Mouse (Mus musculus) E14TG2a.4 (cell line): Measurements from ENCODE around the gene Tmco4.

ENCODE experiments used
- H3K27me3 ChIP-seq: 2 replicates; pipeline ENCODE4 v1.6.1; 2014; ENCODE audit warnings: low read length, control low read depth; ENCODE audit not compliant: insufficient read depth
- H3K36me3 ChIP-seq: 2 replicates; pipeline ENCODE4 v1.6.1; 2014; ENCODE audit warnings: low read length, control low read depth; ENCODE audit not compliant: insufficient read depth
- H3K4me1 ChIP-seq: replicated peaks from 2 replicates; pipeline ENCODE4 v1.6.1; 2014; ENCODE audit warnings: low read depth, low read length, control low read depth
- H3K4me3 ChIP-seq: replicated peaks from 2 replicates; pipeline ENCODE4 v1.5.1; 2014; ENCODE audit warnings: mild to moderate bottlenecking, low read length
- H3K9me3 ChIP-seq: 2 replicates; pipeline ENCODE4 v1.6.1; 2014; ENCODE audit warnings: low read length, control low read depth
- CTCF ChIP-seq: conservative IDR thresholded peaks from 2 replicates; pipeline ENCODE4 v1.5.1; 2014; ENCODE audit warnings: low read length
- NANOG ChIP-seq: IDR thresholded peaks from 2 replicates; pipeline ENCODE4 v1.6.1; 2014; ENCODE audit warnings: borderline replicate concordance, low read length, mixed read lengths
- POU5F1 ChIP-seq: IDR thresholded peaks from 2 replicates; pipeline ENCODE4 v1.6.1; 2014; ENCODE audit warnings: low read length, borderline replicate concordance

Tmco4 gene

GRCm38 (mm10) chr4:139001433-139001832, 28.7 kb downstream of the Tmco4 start:
- H3K9me3 ChIP-seq: no peaks in the 10 kb centered on the region
- H3K4me3 ChIP-seq: peak overlapping the region; percentile 46
- no peak for TF ChIP-seq POU5F1
- peak; percentile 8 for TF ChIP-seq CTCF
- TF ChIP-seq NANOG: no peak
- peaks cover 43% of the 10 kb centered on the region for H3K4me1 ChIP-seq
- H3K27me3 ChIP-seq: no peaks in the 10 kb centered on the region
- no peaks in the 10 kb centered on the region for H3K36me3 ChIP-seq

GRCm38 (mm10) chr4:139004067-139004466, 31.4 kb downstream of the Tmco4 start:
- no peaks in the 10 kb centered on the region for H3K27me3 ChIP-seq
- H3K4me3 ChIP-seq: no peak overlapping the region
- peaks cover 54% of the 10 kb centered on the region for H3K4me1 ChIP-seq
- no peaks in the 10 kb centered on the region for H3K9me3 ChIP-seq
- TF ChIP-seq CTCF: no peak
- TF ChIP-seq NANOG: no peak
- TF ChIP-seq POU5F1: no peak
- no peaks in the 10 kb centered on the region for H3K36me3 ChIP-seq

- no peaks in the 10 kb centered on the region for H3K36me3 ChIP-seq
- H3K4me3 ChIP-seq: no peak overlapping the region
- no peaks in the 10 kb centered on the region for H3K27me3 ChIP-seq
- TF ChIP-seq CTCF (no peak), NANOG (no peak), POU5F1 (no peak)
- peaks cover 42% of the 10 kb centered on the region for H3K4me1 ChIP-seq
- no peaks in the 10 kb centered on the region for H3K9me3 ChIP-seq
Observed at GRCm38 (mm10) chr4:139005214-139005613, 32.5 kb downstream of the Tmco4 start.

DNA sequence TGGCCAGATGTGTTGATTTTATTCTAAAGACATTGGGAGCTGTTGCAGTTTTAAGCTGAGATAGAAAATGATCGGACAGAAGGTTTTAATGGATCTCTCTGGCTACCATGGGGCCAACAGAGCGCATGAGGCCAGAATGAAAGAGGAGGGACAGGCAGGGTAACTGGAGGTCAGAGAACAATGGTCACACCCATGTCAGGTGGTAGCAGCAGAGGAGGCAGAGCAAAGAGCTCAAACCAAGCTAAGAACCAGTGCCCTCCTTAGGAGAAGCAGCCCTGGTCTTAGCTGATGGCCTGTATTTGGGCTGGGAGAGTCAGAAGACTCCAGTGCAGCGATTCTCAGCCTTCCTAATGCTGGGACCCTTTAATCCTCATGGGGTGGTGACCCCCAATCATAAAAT, 34.7 kb downstream of the Tmco4 start:
- Histone ChIP-seq H3K4me3 (no peak overlapping the region), H3K4me1 (peaks cover 26% of the 10 kb centered on the region), H3K9me3 (no peaks in the 10 kb centered on the region), H3K36me3 (no peaks in the 10 kb centered on the region; the same call in 1 of the 2 replicates), H3K27me3 (no peaks in the 10 kb centered on the region)
- TF ChIP-seq NANOG (no peak), CTCF (no peak), POU5F1 (no peak)

- no peak overlapping the region for H3K4me3 ChIP-seq
- TF ChIP-seq CTCF (no peak), NANOG (no peak), POU5F1 (no peak)
- peaks cover 26% of the 10 kb centered on the region for H3K4me1 ChIP-seq
- H3K36me3 ChIP-seq: no peaks in the 10 kb centered on the region; the same call in 1 of the 2 replicates
- H3K9me3 ChIP-seq: no peaks in the 10 kb centered on the region
- H3K27me3 ChIP-seq: no peaks in the 10 kb centered on the region
Observed at GRCm38 (mm10) chr4:139007981-139008536, 35.4 kb downstream of the Tmco4 start.

- H3K9me3 ChIP-seq: no peaks in the 10 kb centered on the region
- no peak overlapping the region for H3K4me3 ChIP-seq
- H3K4me1 ChIP-seq: peaks cover 22% of the 10 kb centered on the region
- peaks cover 3% of the 10 kb centered on the region; the same call in 1 of the 2 replicates for H3K36me3 ChIP-seq
- H3K27me3 ChIP-seq: no peaks in the 10 kb centered on the region
- no peak for TF ChIP-seq CTCF
- no peak for TF ChIP-seq NANOG
- TF ChIP-seq POU5F1: no peak
Observed at GRCm38 (mm10) chr4:139011201-139011702, 38.6 kb downstream of the Tmco4 start.

- Histone ChIP-seq H3K36me3 (peaks cover 3% of the 10 kb centered on the region; the same call in 1 of the 2 replicates), H3K4me3 (no peak overlapping the region), H3K27me3 (no peaks in the 10 kb centered on the region), H3K4me1 (peaks cover 2% of the 10 kb centered on the region), H3K9me3 (no peaks in the 10 kb centered on the region)
- TF ChIP-seq NANOG: no peak
Observed at GRCm38 (mm10) chr4:139013281-139013680, 40.6 kb downstream of the Tmco4 start.

DNA sequence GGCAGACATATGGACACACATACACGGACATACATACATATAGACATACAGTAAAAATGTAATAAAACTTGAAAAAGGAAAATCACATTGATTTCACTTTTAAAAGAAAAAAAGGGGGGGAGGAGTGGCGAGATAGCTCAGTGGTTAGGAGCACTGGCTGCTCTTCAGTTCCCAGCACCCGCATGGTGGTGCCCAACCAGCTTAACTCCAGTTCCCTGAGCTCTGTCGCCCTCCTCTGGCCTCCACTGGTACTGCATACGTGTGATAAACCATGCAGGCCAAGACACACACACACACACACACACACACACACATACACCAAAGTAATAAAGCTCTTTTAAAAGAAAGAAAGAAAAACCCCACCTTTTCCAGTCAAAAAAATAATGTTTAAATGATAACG, 42.1 kb downstream of the Tmco4 start:
- Histone ChIP-seq H3K4me1 (peaks cover 11% of the 10 kb centered on the region), H3K27me3 (no peaks in the 10 kb centered on the region), H3K9me3 (no peaks in the 10 kb centered on the region), H3K36me3 (peaks cover 3% of the 10 kb centered on the region; the same call in 1 of the 2 replicates), H3K4me3 (no peak overlapping the region)
- TF ChIP-seq CTCF (peak; percentile 70), POU5F1 (no peak), NANOG (no peak)

DNA sequence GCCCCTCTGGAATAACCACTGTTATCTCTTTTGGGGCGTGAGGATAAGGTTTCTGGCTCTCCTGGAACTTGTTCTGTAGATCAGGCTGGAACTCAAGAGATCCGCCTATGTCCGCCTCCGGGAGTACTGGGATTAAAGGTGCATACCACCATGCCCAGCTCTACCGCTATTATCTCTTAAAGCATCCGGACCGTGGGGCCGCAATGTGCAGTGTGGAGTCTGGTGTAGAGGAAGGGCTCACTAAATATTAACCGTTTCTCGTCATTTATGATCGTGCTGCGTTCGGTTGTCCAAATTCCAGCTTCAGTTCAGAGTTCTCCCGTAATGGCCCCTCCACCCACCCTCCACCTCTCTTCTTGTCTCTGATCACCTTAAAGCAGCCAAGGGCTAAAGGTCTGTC, 45.7 kb downstream of the Tmco4 start:
- Histone ChIP-seq H3K36me3 (peaks cover 7% of the 10 kb centered on the region; the same call in 1 of the 2 replicates), H3K27me3 (no peaks in the 10 kb centered on the region), H3K4me3 (no peak overlapping the region), H3K9me3 (no peaks in the 10 kb centered on the region), H3K4me1 (peaks cover 18% of the 10 kb centered on the region)
- TF ChIP-seq POU5F1 (no peak), CTCF (no peak), NANOG (no peak)

DNA sequence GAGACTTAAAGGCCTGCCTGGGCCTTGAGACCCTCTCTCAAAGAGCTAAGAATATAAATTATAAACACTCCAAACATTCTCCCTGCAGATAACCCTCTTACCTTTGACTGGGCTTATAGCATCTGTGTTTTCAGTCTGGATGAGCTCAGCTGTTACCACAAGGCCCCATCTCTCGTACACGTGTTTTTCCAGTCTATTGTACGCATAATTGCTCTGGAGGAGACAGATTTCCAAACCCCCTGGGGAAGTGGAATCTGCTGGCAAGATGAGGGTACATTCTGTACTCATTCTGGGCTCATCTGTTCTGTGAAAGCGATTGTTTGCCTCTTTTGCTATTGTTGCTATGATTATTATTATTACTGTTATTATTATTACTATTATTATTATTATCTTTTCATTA, 46.3 kb downstream of the Tmco4 start:
- no peaks in the 10 kb centered on the region for H3K27me3 ChIP-seq
- TF ChIP-seq NANOG: no peak
- TF ChIP-seq POU5F1: no peak
- TF ChIP-seq CTCF: no peak
- H3K4me3 ChIP-seq: peak overlapping the region; percentile 21; the same call in 1 of the 2 replicates
- peaks cover 6% of the 10 kb centered on the region; the same call in 1 of the 2 replicates for H3K36me3 ChIP-seq
- H3K4me1 ChIP-seq: peaks cover 18% of the 10 kb centered on the region
- H3K9me3 ChIP-seq: no peaks in the 10 kb centered on the region
